Mouse (Mus musculus) stomach, adult 2 months (tissue): ENCODE data around the gene Hyal4. TPM values are rescaled to one million over a fixed set of nuclear protein-coding genes. Genes with fewer than 3 reads are reported as not detected.

Experiments used
- polyA plus RNA-seq: library from polyadenylated mRNA; depleted of rRNA; stranded (reverse); fragments of >200 nt; gene quantifications from 2 replicates; pipeline ENCODE4 v1.2.3, GENCODE M21; 2012; rRNA removed

The Hyal4 gene
- 0.02 TPM in 1 of 2 replicates, not detected in the other for polyA plus RNA-seq

DNA sequence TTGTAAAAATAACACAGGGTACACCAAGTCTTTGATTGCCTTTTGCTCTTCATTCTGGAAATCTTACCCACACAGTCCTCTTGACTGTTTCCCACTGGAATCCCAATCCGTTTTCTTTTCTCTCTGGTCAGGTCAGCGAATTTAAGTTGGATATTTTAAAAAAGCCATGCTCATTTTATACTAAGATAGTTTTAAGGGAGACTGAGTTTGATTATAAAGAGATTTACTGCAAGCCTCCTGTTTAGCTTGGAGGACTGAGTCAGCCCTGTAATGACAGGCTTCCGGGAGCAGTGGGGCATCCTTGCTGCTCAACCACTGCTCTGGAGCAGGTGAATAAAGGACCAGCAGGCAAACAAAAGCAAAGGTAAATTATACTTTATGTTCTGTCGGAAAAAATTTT, at the start of gene Hyal4:
TSS of gene Hyal4 (plus strand) at position 301 of the 400 bp plus-strand sequence.

DNA sequence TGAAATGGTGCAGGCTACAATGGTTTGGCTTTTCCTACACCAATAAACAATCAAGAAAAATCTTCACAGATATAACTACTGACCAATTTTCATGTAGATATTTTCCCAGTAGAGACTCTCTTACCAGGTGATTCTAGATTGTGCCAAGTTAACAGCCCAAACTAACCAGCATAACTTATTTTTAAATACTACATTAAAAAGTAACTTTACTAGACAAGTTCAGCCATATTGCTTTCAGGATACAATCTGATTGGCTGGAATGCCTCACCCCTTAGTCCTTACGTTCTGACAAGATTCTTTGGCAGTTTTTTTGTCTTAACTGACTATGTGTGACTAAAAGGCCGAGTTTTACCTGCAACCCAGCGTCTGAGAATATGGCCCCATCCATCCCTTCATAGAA, 15.2 kb upstream of the Hyal4 start, which contains the start of gene Hyal6:
TSS of gene Hyal6 (plus strand) at position 301 of the 400 bp plus-strand sequence.

GRCm38 (mm10) chr6:24790888-24791287, 42.8 kb downstream of the Hyal4 start, which contains the start of gene Spam1:
Gene Spam1, plus strand, starts transcription at chr6:24791188.

Other genes with a start within 250 kb of the Hyal4 start
- not detected in 2 replicates for gene Iqub, start 233.3 kb upstream of the Hyal4 start, polyA plus RNA-seq
- 0.31 and 0.33 TPM in 2 replicates for gene Ndufa5, start 220.3 kb upstream of the Hyal4 start, polyA plus RNA-seq
- gene Asb15, start 220.2 kb upstream of the Hyal4 start, polyA plus RNA-seq = 0.02 and 0.05 TPM in 2 replicates
- 0.26 and 0.91 TPM in 2 replicates for gene Lmod2, start 150.6 kb upstream of the Hyal4 start, polyA plus RNA-seq
- gene Wasl, start 83.3 kb upstream of the Hyal4 start, polyA plus RNA-seq = 65.9 and 107 TPM in 2 replicates
- not detected in 2 replicates for gene Hyal6, start 15.1 kb upstream of the Hyal4 start, polyA plus RNA-seq
- gene Spam1, start 42.9 kb downstream of the Hyal4 start, polyA plus RNA-seq = not detected in 2 replicates
- gene Hyal5, start 109.7 kb downstream of the Hyal4 start, polyA plus RNA-seq = not detected in 2 replicates
- gene Tmem229a, start 208.0 kb downstream of the Hyal4 start, polyA plus RNA-seq = 0.09 and 0.36 TPM in 2 replicates